8 mouse cellular contexts compared by ENCODE assay signal in genomic region chr4:133010611-133011010, GRCm38 (mm10). TPM values are rescaled to one million over a fixed set of nuclear protein-coding genes. Genes with fewer than 3 reads are reported as not detected.
DNase-seq lines count a peak whose midpoint lies in the region; ATAC-seq and TF ChIP-seq lines count a peak whose summit lies in the region.

No protein-coding gene starts in this region.

- no peak for TF ChIP-seq POLR2A in heart, adult 2 months (IDR thresholded peaks at IDR 0.05; ENCODE audit: insufficient read depth, low read depth, low read length)
- no peak for TF ChIP-seq POLR2A in thymus, adult 2 months (IDR thresholded peaks at IDR 0.05; ENCODE audit: control insufficient read depth, extremely low read depth, insufficient read depth, low read length, poor library complexity)

- H3K27me3 ChIP-seq in heart, adult 2 months (ENCODE audit: control insufficient read depth, insufficient read depth, low read length), result no peaks in the 10 kb centered on the region
- H3K27me3 ChIP-seq in forebrain, postnatal 0 days (ENCODE audit: insufficient read depth, low read length), result peaks cover 11% of the 10 kb centered on the region
- peaks cover 47% of the 10 kb centered on the region for H3K27me3 ChIP-seq in liver, embryonic 12.5 days (replicated peaks)
- peaks cover 2% of the 10 kb centered on the region; the same call in 1 of the 2 replicates for H3K27me3 ChIP-seq in thymus, adult 2 months (ENCODE audit: control insufficient read depth, insufficient read depth, low read length)

- H3K9me3 ChIP-seq in forebrain, postnatal 0 days (ENCODE audit: low read length), result no peaks in the 10 kb centered on the region
- H3K9me3 ChIP-seq in liver, embryonic 12.5 days (replicated peaks), result no peaks in the 10 kb centered on the region

- intact Hi-C loops in heart, adult 2 months (cut with DNase I), result loop anchor here (1.0 to 5.0 kb wide), 3 partner anchors 28 to 192 kb away; no protein-coding TSS in a partner anchor
- intact Hi-C loops in heart, postnatal 36 days (cut with DNase I), result loop anchor here (1.0 to 5.0 kb wide), 3 partner anchors 46 to 122 kb away; partner anchors contain the start of gene Wasf2

- H3K79me2 ChIP-seq in heart, adult 2 months (replicated peaks; ENCODE audit: control insufficient read depth, insufficient read depth, low read length), result no peaks in the 10 kb centered on the region

- peak; percentile 36 to 43 for DNase-seq in heart, adult 2 months
- DNase-seq in heart, postnatal 36 days, result no peak
- peak; percentile 45 for DNase-seq in MN1 (ENCODE audit: low spot score)
- DNase-seq in forebrain, postnatal 0 days, result no peak
- DNase-seq in thymus, adult 2 months, result peak; percentile 39
- no peak for DNase-seq in right cerebral cortex, postnatal 10 days (ENCODE audit: low spot score in 2 of 2)

- 0 out of 2 replicates have a peak overlapping the region, but pooled peaks have one; percentile 32 for H3K9ac ChIP-seq in heart, adult 2 months (ENCODE audit: low read depth, low read length)
- no peak overlapping the region for H3K9ac ChIP-seq in forebrain, postnatal 0 days
- H3K9ac ChIP-seq in liver, embryonic 12.5 days, result peak overlapping the region; percentile 87

- peak overlapping the region; percentile 96 for H3K27ac ChIP-seq in heart, adult 2 months
- no peak overlapping the region for H3K27ac ChIP-seq in forebrain, postnatal 0 days (ENCODE audit: low read depth, low read length)
- no peak overlapping the region for H3K27ac ChIP-seq in liver, embryonic 12.5 days
- no peak overlapping the region for H3K27ac ChIP-seq in thymus, adult 2 months (ENCODE audit: control insufficient read depth, insufficient read depth, low read length)

- ATAC-seq in forebrain, postnatal 0 days, result no peak
- ATAC-seq in liver, embryonic 12.5 days, result no peak
- no peak for ATAC-seq in activated CD4-positive, CD25-positive, alpha-beta regulatory T cell, adult 4 months

- no peak for TF ChIP-seq EP300 in heart, adult 2 months (IDR thresholded peaks at IDR 0.05; ENCODE audit: insufficient read depth, low read depth, low read length)

- no peak for TF ChIP-seq CTCF in heart, adult 2 months (IDR thresholded peaks at IDR 0.05)
- no peak for TF ChIP-seq CTCF in forebrain, postnatal 0 days (IDR thresholded peaks at IDR 0.05; ENCODE audit: low read depth)
- TF ChIP-seq CTCF in thymus, adult 2 months (IDR thresholded peaks at IDR 0.05; ENCODE audit: borderline replicate concordance, control insufficient read depth, extremely low read depth, insufficient read depth, low read length, poor library complexity), result no peak

- peak overlapping the region; percentile 92 for H3K4me2 ChIP-seq in forebrain, postnatal 0 days (ENCODE audit: low read depth)
- peak overlapping the region; percentile 99 for H3K4me2 ChIP-seq in liver, embryonic 12.5 days

- 6% methylated on average over 17 of the region's 17 CpGs for WGBS in heart, adult 2 months
- 1% methylated on average over 17 of the region's 17 CpGs for WGBS in forebrain, postnatal 0 days
- WGBS in liver, embryonic 12.5 days (ENCODE audit: insufficient replicate concordance), result 4% methylated on average over 17 of the region's 17 CpGs
- 3% methylated on average over 17 of the region's 17 CpGs for WGBS in thymus, adult 2 months

- H3K4me3 ChIP-seq in heart, adult 2 months, result peak overlapping the region; percentile 99
- H3K4me3 ChIP-seq in forebrain, postnatal 0 days (ENCODE audit: low read depth, low read length), result peak overlapping the region; percentile 91
- peak overlapping the region; percentile 76 for H3K4me3 ChIP-seq in liver, embryonic 12.5 days
- peak overlapping the region; percentile 64 for H3K4me3 ChIP-seq in thymus, adult 2 months (ENCODE audit: control insufficient read depth, insufficient read depth, low read length)

- H3K4me1 ChIP-seq in heart, adult 2 months (ENCODE audit: control insufficient read depth, insufficient read depth, low read length), result peaks cover 5% of the 10 kb centered on the region
- peaks cover 14% of the 10 kb centered on the region for H3K4me1 ChIP-seq in forebrain, postnatal 0 days (ENCODE audit: insufficient read depth)
- peaks cover 75% of the 10 kb centered on the region for H3K4me1 ChIP-seq in liver, embryonic 12.5 days
- peaks cover 39% of the 10 kb centered on the region for H3K4me1 ChIP-seq in thymus, adult 2 months (replicated peaks; ENCODE audit: control insufficient read depth, insufficient read depth, low read length)

- H3K36me3 ChIP-seq in heart, adult 2 months (ENCODE audit: control insufficient read depth, insufficient read depth, low read length), result no peaks in the 10 kb centered on the region
- H3K36me3 ChIP-seq in forebrain, postnatal 0 days (ENCODE audit: insufficient read depth), result no peaks in the 10 kb centered on the region
- H3K36me3 ChIP-seq in liver, embryonic 12.5 days, result no peaks in the 10 kb centered on the region
- no peaks in the 10 kb centered on the region for H3K36me3 ChIP-seq in thymus, adult 2 months (ENCODE audit: control insufficient read depth, insufficient read depth, low read length)

RNA-seq across cellular contexts. Expression of gene Ahdc1, which starts 0.4 kb away (rescaled TPM):
- total RNA-seq in heart, adult 2 months (2021), result 10 to 100 TPM; 42.6 to 50.9 TPM
- 19.5 and 21.8 TPM in 2 replicates for polyA plus RNA-seq in heart, adult 2 months (2012; rRNA removed)
- total RNA-seq in heart, postnatal 36 days (2021), result 10 to 100 TPM; 41.9 to 50.8 TPM
- 56.7 and 82.4 TPM in 2 replicates for total RNA-seq in forebrain, postnatal 0 days (2014; rRNA removed)
- polyA plus RNA-seq in forebrain, postnatal 0 days (2015; fragmentation: Nextera tagmentation; extraction: Ambion mirVana), result 7.6 and 8.4 TPM in 2 replicates
- 2.9 and 3.2 TPM in 2 replicates for polyA plus RNA-seq in liver, embryonic 12.5 days (2016; fragmentation: Nextera tagmentation; extraction: Ambion mirVana)
- 59.8 and 78.9 TPM in 2 replicates for polyA plus RNA-seq in thymus, adult 2 months (2012; rRNA removed)
- polyA plus RNA-seq in activated CD4-positive, CD25-positive, alpha-beta regulatory T cell, adult 4 months (2017; shearing (Covaris generic)), result 1 to 10 TPM; 2.1 TPM

RNA-seq across cellular contexts. Expression of gene Fgr, which starts 36.7 kb away (rescaled TPM):
- total RNA-seq in heart, adult 2 months (2021), result under 1 TPM; 0.43 to 0.47 TPM
- 0.73 and 1.7 TPM in 2 replicates for polyA plus RNA-seq in heart, adult 2 months (2012; rRNA removed)
- under 1 TPM; 0.31 to 0.60 TPM for total RNA-seq in heart, postnatal 36 days (2021)
- total RNA-seq in forebrain, postnatal 0 days (2014; rRNA removed), result not detected in 2 replicates
- polyA plus RNA-seq in forebrain, postnatal 0 days (2015; fragmentation: Nextera tagmentation; extraction: Ambion mirVana), result 0.06 TPM in 2 replicates
- 0.60 and 0.73 TPM in 2 replicates for polyA plus RNA-seq in liver, embryonic 12.5 days (2016; fragmentation: Nextera tagmentation; extraction: Ambion mirVana)
- 15.3 and 15.8 TPM in 2 replicates for polyA plus RNA-seq in thymus, adult 2 months (2012; rRNA removed)
- 1 to 10 TPM; 4.2 TPM for polyA plus RNA-seq in activated CD4-positive, CD25-positive, alpha-beta regulatory T cell, adult 4 months (2017; shearing (Covaris generic))

Comparison
In these comparisons a context has a peak if more than half of its experiments do, and no peak if none do; other contexts are left out.
1. DNase-seq: peak in heart, adult 2 months (2 of 2), MN1 (single experiment) and thymus, adult 2 months (single experiment); none in heart, postnatal 36 days (0 of 2), forebrain, postnatal 0 days (single experiment) and right cerebral cortex, postnatal 10 days (0 of 2).
2. Peak in every context shown above with its lines, with median percentiles within 50 percentile points of each other: H3K4me3 ChIP-seq.